Mouse (Mus musculus) ovary, adult 2 months (tissue): Measurements from ENCODE around the gene Pomgnt1. TPM values are rescaled to one million over a fixed set of nuclear protein-coding genes. Genes with fewer than 3 reads are reported as not detected.

Experiments
- polyA plus RNA-seq: library from polyadenylated mRNA; depleted of rRNA; stranded (reverse); fragments of >200 nt; gene quantifications from 2 replicates; pipeline ENCODE4 v1.2.3, GENCODE M21; 2012; rRNA removed

Pomgnt1 gene
- polyA plus RNA-seq, result 58.1 and 58.2 TPM in 2 replicates

GRCm38 (mm10) chr4:116123602-116124519 is at the start of gene Pomgnt1, which contains the start of gene Rad54l:
Pomgnt1 (plus strand) TSS chr4:116123840.
Rad54l (minus strand) TSS chr4:116123690.

DNA sequence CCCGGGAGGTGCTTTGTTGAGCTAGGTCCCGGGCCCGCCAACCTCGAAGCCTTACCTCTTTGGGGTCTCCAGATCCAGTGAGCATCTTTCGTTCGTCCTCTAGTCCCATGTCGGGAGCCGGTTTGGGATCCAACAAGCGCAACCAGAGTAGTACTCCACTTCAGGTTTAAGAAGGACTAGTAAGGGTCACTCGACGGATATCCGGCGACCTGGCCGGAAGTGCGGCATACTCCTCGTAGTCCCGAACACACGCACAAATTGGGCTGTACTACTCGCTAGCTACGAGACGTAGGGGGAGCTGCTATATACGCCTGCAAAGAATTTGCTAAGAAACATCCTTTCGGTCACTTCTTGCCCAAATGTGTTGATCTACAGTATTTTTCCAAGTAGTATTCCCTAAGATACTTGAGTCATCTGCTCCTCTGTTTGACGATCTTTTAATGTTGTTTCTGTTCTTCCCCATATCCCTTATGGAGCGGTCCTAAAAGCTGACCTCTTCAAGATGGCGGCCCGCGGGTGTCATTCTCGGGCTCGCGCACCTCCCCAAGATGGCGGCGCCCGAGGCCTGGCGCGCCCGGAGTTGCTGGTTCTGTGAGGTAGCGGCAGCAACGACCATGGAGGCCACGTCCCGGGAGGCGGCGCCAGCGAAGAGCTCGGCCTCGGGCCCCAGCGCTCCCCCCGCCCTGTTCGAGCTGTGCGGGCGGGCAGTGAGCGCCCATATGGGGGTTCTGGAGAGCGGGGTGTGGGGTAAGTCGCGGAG is 48.6 kb upstream of the Pomgnt1 start, which contains the start of the genes Uqcrh and Lrrc41:
Gene Uqcrh (minus strand): TSS at position 211 of the 760 bp plus-strand sequence.
Gene Lrrc41 (plus strand): TSS at position 409 of the 760 bp plus-strand sequence.

GRCm38 (mm10) chr4:116151238-116151637 is 27.6 kb downstream of the Pomgnt1 start, which contains the start of gene Lurap1:
Lurap1 (minus strand) TSS chr4:116151338.

GRCm38 (mm10) chr4:116167404-116167803 is 43.8 kb downstream of the Pomgnt1 start, which contains the start of gene Tspan1:
Tspan1 (minus strand) TSS chr4:116167601.

DNA sequence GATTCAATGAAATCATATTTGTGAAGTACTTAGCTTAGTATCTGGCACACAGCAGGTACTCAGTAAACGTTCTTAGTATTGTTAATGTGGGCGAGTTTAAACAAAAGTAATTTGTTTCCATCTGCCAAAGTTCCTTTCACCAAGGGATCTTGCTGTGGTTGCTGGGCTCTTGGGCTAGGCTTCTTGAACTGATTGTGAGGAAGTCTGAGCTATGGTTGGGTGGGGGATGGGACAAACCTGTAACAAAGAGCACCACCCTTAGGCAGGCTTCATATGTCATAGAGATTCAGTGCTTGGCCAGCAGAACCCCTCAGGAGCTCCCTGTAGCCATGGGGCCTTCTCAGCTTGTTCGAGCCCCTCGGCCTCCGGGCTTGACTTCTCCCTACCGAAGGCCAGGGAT is 49.4 kb downstream of the Pomgnt1 start, which contains the start of the genes 1700042G07Rik and Gm49337:
Gene 1700042G07Rik (plus strand): TSS at position 301 of the 400 bp plus-strand sequence.
Gene Gm49337 (plus strand): TSS at position 313 of the 400 bp plus-strand sequence.

Other genes with a start within 250 kb of the Pomgnt1 start
- gene Kncn, start 239.4 kb upstream of the Pomgnt1 start, polyA plus RNA-seq, result 0.07 TPM in 1 of 2 replicates, not detected in the other
- not detected in 2 replicates for gene 6430628N08Rik, start 233.2 kb upstream of the Pomgnt1 start, polyA plus RNA-seq
- gene Dmbx1, start 183.9 kb upstream of the Pomgnt1 start, polyA plus RNA-seq, result 0.15 and 0.16 TPM in 2 replicates
- gene Faah, start 105.9 kb upstream of the Pomgnt1 start, polyA plus RNA-seq, result 11.5 and 18.0 TPM in 2 replicates
- gene Nsun4, start 70.0 kb upstream of the Pomgnt1 start, polyA plus RNA-seq, result 8.4 and 9.2 TPM in 2 replicates
- 31.1 and 52.0 TPM in 2 replicates for gene Uqcrh, start 48.8 kb upstream of the Pomgnt1 start, polyA plus RNA-seq
- 214 and 217 TPM in 2 replicates for gene Lrrc41, start 48.6 kb upstream of the Pomgnt1 start, polyA plus RNA-seq
- gene Rad54l, start 150 bp upstream of the Pomgnt1 start, polyA plus RNA-seq, result 1.9 and 3.0 TPM in 2 replicates
- gene Lurap1, start 27.5 kb downstream of the Pomgnt1 start, polyA plus RNA-seq, result 5.6 and 6.4 TPM in 2 replicates
- 14.3 and 19.8 TPM in 2 replicates for gene Tspan1, start 43.8 kb downstream of the Pomgnt1 start, polyA plus RNA-seq
- not detected in 2 replicates for gene 1700042G07Rik, start 49.5 kb downstream of the Pomgnt1 start, polyA plus RNA-seq
- not detected in 2 replicates for gene Gm49337, start 49.5 kb downstream of the Pomgnt1 start, polyA plus RNA-seq
- 17.8 and 24.6 TPM in 2 replicates for gene Pik3r3, start 97.8 kb downstream of the Pomgnt1 start, polyA plus RNA-seq